Mouse (Mus musculus): ENCODE measurements around the gene Cyb561d2. TPM values are rescaled to one million over a fixed set of nuclear protein-coding genes. Genes with fewer than 3 reads are reported as not detected.

Gene Cyb561d2
- 10 to 100 TPM; 14.3 to 16.2 TPM for total RNA-seq (2021)
- long read RNA-seq, experiment 1, transcript Cyb561d2-201 (3 exons, 1,786 nt), result major isoform, 9 of 19 reads
- long read RNA-seq, experiment 1, transcript Cyb561d2-205 (4 exons, 1,162 nt), result minor isoform, 8 of 19 reads
- long read RNA-seq, experiment 1, partial matches to known transcripts, result 1 of 19 reads
- long read RNA-seq, experiment 1, other reads (novel, unspliced or antisense), result 0 of 19 reads
- long read RNA-seq, experiment 2, transcript Cyb561d2-201 (3 exons, 1,786 nt), result major isoform, 8 of 20 reads
- long read RNA-seq, experiment 2, transcript Cyb561d2-205 (4 exons, 1,162 nt), result minor isoform, 7 of 20 reads
- long read RNA-seq, experiment 2, partial matches to known transcripts, result 1 of 20 reads
- long read RNA-seq, experiment 2, other reads (novel, unspliced or antisense), result 3 of 20 reads

GRCm38 (mm10) chr9:107541474-107542351, at the start of gene Cyb561d2, which contains the start of gene Nprl2:
TSS of gene Cyb561d2 (minus strand) at chr9:107542193.
TSS of gene Nprl2 (plus strand) at chr9:107542226.
- DNase-seq (ENCODE audit: low spot score in 2 of 2), result peak; percentile 92 to 95

- DNase-seq (ENCODE audit: low spot score in 2 of 2), result no peak
Observed at GRCm38 (mm10) chr9:107590773-107591060, 48.7 kb upstream of the Cyb561d2 start.

- DNase-seq (ENCODE audit: low spot score in 2 of 2), result no peak
Observed at GRCm38 (mm10) chr9:107590058-107590772, 48.2 kb upstream of the Cyb561d2 start.

- no peak for DNase-seq (ENCODE audit: low spot score in 2 of 2)
Observed at GRCm38 (mm10) chr9:107587833-107588639, 46.0 kb upstream of the Cyb561d2 start.

GRCm38 (mm10) chr9:107586974-107587832, 45.2 kb upstream of the Cyb561d2 start, which contains the start of gene Ifrd2:
TSS of gene Ifrd2 (plus strand) at chr9:107587642.
- DNase-seq (ENCODE audit: low spot score in 2 of 2), result peak; percentile 98 to 99

GRCm38 (mm10) chr9:107586504-107586903, 44.5 kb upstream of the Cyb561d2 start:
- no peak for DNase-seq (ENCODE audit: low spot score in 2 of 2)

- no peak for DNase-seq (ENCODE audit: low spot score in 2 of 2)
Observed at GRCm38 (mm10) chr9:107583174-107583573, 41.2 kb upstream of the Cyb561d2 start.

- DNase-seq (ENCODE audit: low spot score in 2 of 2), result no peak
Observed at GRCm38 (mm10) chr9:107582509-107583062, 40.6 kb upstream of the Cyb561d2 start.

GRCm38 (mm10) chr9:107581584-107581983, 39.6 kb upstream of the Cyb561d2 start:
- DNase-seq (ENCODE audit: low spot score in 2 of 2), result no peak

- peak; percentile 83 to 90 for DNase-seq (ENCODE audit: low spot score in 2 of 2)
Observed at GRCm38 (mm10) chr9:107580501-107581317, 38.7 kb upstream of the Cyb561d2 start, which contains the start of gene Hyal3. TSS of gene Hyal3 (plus strand) at chr9:107580818.

- DNase-seq (ENCODE audit: low spot score in 2 of 2), result no peak
Observed at GRCm38 (mm10) chr9:107579023-107579900, 37.3 kb upstream of the Cyb561d2 start.

- no peak for DNase-seq (ENCODE audit: low spot score in 2 of 2)
Observed at GRCm38 (mm10) chr9:107578587-107578986, 36.6 kb upstream of the Cyb561d2 start, which contains the start of gene Naa80. TSS of gene Naa80 (plus strand) at chr9:107578887.

GRCm38 (mm10) chr9:107577871-107578270, 35.9 kb upstream of the Cyb561d2 start:
- DNase-seq (ENCODE audit: low spot score in 2 of 2), result no peak

GRCm38 (mm10) chr9:107576357-107577107, 34.5 kb upstream of the Cyb561d2 start, which contains the start of gene Hyal1:
TSS of gene Hyal1 (plus strand) at chr9:107576927.
- DNase-seq (ENCODE audit: low spot score in 2 of 2), result no peak

- no peak for DNase-seq (ENCODE audit: low spot score in 2 of 2)
Observed at GRCm38 (mm10) chr9:107575579-107576356, 33.8 kb upstream of the Cyb561d2 start.

Measured in left cerebral cortex, adult 18-20 months (tissue).